10 mouse cellular contexts compared by ENCODE assay signal in the genomic region with DNA sequence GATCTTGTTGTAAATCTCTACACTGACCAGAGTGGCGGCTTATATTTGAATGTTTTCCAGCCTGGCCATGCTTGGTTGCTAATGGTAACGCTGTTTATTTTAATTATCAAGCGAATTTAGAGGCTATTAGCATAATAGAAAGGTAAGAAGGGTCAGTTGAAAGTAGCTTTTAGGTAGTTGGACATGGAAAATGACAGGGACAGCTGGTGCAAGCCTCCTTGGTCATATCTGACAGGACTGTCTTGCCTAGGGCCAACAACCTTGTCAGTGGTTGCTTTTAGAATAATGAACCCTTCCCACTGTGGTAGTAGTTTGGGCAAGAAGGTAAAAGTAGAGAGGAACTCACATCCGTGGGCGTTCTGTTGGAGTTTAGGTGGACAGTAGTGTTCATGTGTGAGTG.
DNase-seq lines count a peak whose midpoint lies in the region; ATAC-seq lines count a peak whose summit lies in the region.
"Had no signal": no experiment of that assay in that cellular context is flagged by ENCODE, and none has a peak within 500 bp of the region (broad histone marks: within the 10 kb centered on the region; RNA-seq: fewer than 3 reads in every experiment).

No protein-coding gene starts in this region.

- 80% methylated on average over 5 of the region's 5 CpGs for WGBS in limb, embryonic 13.5 days
- 88% methylated on average over 5 of the region's 5 CpGs for WGBS in limb, embryonic 10.5 days
- 76% methylated on average over 5 of the region's 5 CpGs for WGBS in intestine, embryonic 14.5 days

- H3K4me3 ChIP-seq in limb, embryonic 13.5 days = no peak overlapping the region
- H3K4me3 ChIP-seq in limb, embryonic 10.5 days = no peak overlapping the region
- H3K4me3 ChIP-seq in intestine, embryonic 14.5 days (ENCODE audit: low read depth, low read length) = peak overlapping the region; percentile 25

- 0 out of 2 replicates have a peak, but pooled peaks cover 6% of the 10 kb centered on the region for H3K27me3 ChIP-seq in limb, embryonic 13.5 days
- no peaks in the 10 kb centered on the region for H3K27me3 ChIP-seq in limb, embryonic 10.5 days (ENCODE audit: low read depth, poor library complexity, severe bottlenecking)
- H3K27me3 ChIP-seq in intestine, embryonic 14.5 days (replicated peaks; ENCODE audit: control insufficient read depth, insufficient read depth, low read length) = no peaks in the 10 kb centered on the region

- H3K9me3 ChIP-seq in limb, embryonic 13.5 days = no peaks in the 10 kb centered on the region
- no peaks in the 10 kb centered on the region for H3K9me3 ChIP-seq in limb, embryonic 10.5 days (replicated peaks)
- H3K9me3 ChIP-seq in intestine, embryonic 14.5 days (ENCODE audit: control insufficient read depth, low read length) = no peaks in the 10 kb centered on the region

- peaks cover 29% of the 10 kb centered on the region for H3K4me1 ChIP-seq in limb, embryonic 13.5 days
- 0 out of 2 replicates have a peak, but pooled peaks cover 5% of the 10 kb centered on the region for H3K4me1 ChIP-seq in limb, embryonic 10.5 days
- H3K4me1 ChIP-seq in intestine, embryonic 14.5 days (replicated peaks; ENCODE audit: control insufficient read depth, insufficient read depth, low read length) = no peaks in the 10 kb centered on the region

- H3K36me3 ChIP-seq in limb, embryonic 13.5 days = no peaks in the 10 kb centered on the region
- H3K36me3 ChIP-seq in limb, embryonic 10.5 days = no peaks in the 10 kb centered on the region
- no peaks in the 10 kb centered on the region for H3K36me3 ChIP-seq in intestine, embryonic 14.5 days (ENCODE audit: control insufficient read depth, insufficient read depth, low read length)

- H3K27ac ChIP-seq in limb, embryonic 13.5 days = no peak overlapping the region
- H3K27ac ChIP-seq in limb, embryonic 10.5 days = no peak overlapping the region
- H3K27ac ChIP-seq in intestine, embryonic 14.5 days (ENCODE audit: low read depth) = no peak overlapping the region

- intact Hi-C loops in heart, postnatal 25 days (cut with DNase I) = loop anchor here (5.0 kb wide), 1 partner anchor 61 kb away; no protein-coding TSS in a partner anchor
- intact Hi-C loops in left cerebral cortex, postnatal 36 days (cut with DNase I) = loop anchor here (5.0 to 10.0 kb wide), 2 partner anchors 41 to 94 kb away; no protein-coding TSS in a partner anchor

- no peak overlapping the region for H3K9ac ChIP-seq in limb, embryonic 13.5 days
- peak overlapping the region; percentile 12 for H3K9ac ChIP-seq in intestine, embryonic 14.5 days (ENCODE audit: low read length)

- no peak for ATAC-seq in limb, embryonic 13.5 days (ENCODE audit: low FRiP score, low read depth)
- ATAC-seq in intestine, embryonic 14.5 days (replicated peaks; ENCODE audit: low FRiP score, low TSS enrichment, low read depth) = no peak

- peak; percentile 45 for DNase-seq in heart, adult 11 months
- DNase-seq in heart, postnatal 25 days (ENCODE audit: low spot score) = no peak
- no peak for DNase-seq in limb, embryonic 10.5 days (ENCODE audit: low spot score)
- no peak for DNase-seq in intestine, embryonic 14.5 days (ENCODE audit: low spot score)
- DNase-seq in skeletal muscle tissue, adult 2 months (ENCODE audit: low read depth, low spot score) = peak; percentile 54
- no peak for DNase-seq in left cerebral cortex, postnatal 36 days (ENCODE audit: low spot score in 2 of 2)
- no peak for DNase-seq in testis, postnatal 10 days (ENCODE audit: low spot score)
- DNase-seq: cerebellum, adult 8-10 months; retina, postnatal 1 day had no signal

- 0 out of 2 replicates have a peak overlapping the region, but pooled peaks have one; percentile 9 for H3K4me2 ChIP-seq in limb, embryonic 13.5 days (replicated peaks)
- peak overlapping the region; percentile 45 for H3K4me2 ChIP-seq in intestine, embryonic 14.5 days (ENCODE audit: low read length)

Comparison
In these comparisons a context has a peak if more than half of its experiments do, and no peak if none do; other contexts are left out.
1. DNase-seq: peak in heart, adult 11 months (single experiment) and skeletal muscle tissue, adult 2 months (single experiment); none in heart, postnatal 25 days (single experiment), limb, embryonic 10.5 days (single experiment), intestine, embryonic 14.5 days (single experiment), left cerebral cortex, postnatal 36 days (0 of 2) and testis, postnatal 10 days (single experiment).